Mouse (Mus musculus) CD4-positive helper T cell, adult 2 months (primary cell): Measurements from ENCODE around the gene Nkx2-9.

Experiments
- DNase-seq: peaks from one replicate; pipeline ENCODE4 v3.0.0-alpha.2; 2012; ENCODE audit warnings: low read depth, missing footprints, low spot score

Nkx2-9 gene

GRCm38 (mm10) chr12:56612761-56613437, at the start of gene Nkx2-9:
Gene Nkx2-9, minus strand, starts transcription at chr12:56613284.
- no peak for DNase-seq

GRCm38 (mm10) chr12:56637181-56637566, 24.1 kb upstream of the Nkx2-9 start:
- DNase-seq: no peak

GRCm38 (mm10) chr12:56636534-56637180, 23.6 kb upstream of the Nkx2-9 start:
- no peak for DNase-seq

GRCm38 (mm10) chr12:56616088-56616487, 3.0 kb upstream of the Nkx2-9 start:
- no peak for DNase-seq

- DNase-seq: no peak
Measured at GRCm38 (mm10) chr12:56615391-56615790, 2.3 kb upstream of the Nkx2-9 start.

- DNase-seq: no peak
Measured at GRCm38 (mm10) chr12:56614513-56614912, 1.4 kb upstream of the Nkx2-9 start.

- no peak for DNase-seq
Measured at GRCm38 (mm10) chr12:56613916-56614510, 929 bp upstream of the Nkx2-9 start.

GRCm38 (mm10) chr12:56613438-56613830, 350 bp upstream of the Nkx2-9 start:
- no peak for DNase-seq

GRCm38 (mm10) chr12:56612349-56612735, 742 bp downstream of the Nkx2-9 start:
- no peak for DNase-seq

GRCm38 (mm10) chr12:56611504-56612348, 1.4 kb downstream of the Nkx2-9 start:
- no peak for DNase-seq

GRCm38 (mm10) chr12:56610851-56611250, 2.2 kb downstream of the Nkx2-9 start:
- no peak for DNase-seq

- DNase-seq: no peak
Measured at GRCm38 (mm10) chr12:56591722-56592121, 21.4 kb downstream of the Nkx2-9 start.

GRCm38 (mm10) chr12:56587830-56588229, 25.3 kb downstream of the Nkx2-9 start:
- DNase-seq: no peak
